In the genomic region with DNA sequence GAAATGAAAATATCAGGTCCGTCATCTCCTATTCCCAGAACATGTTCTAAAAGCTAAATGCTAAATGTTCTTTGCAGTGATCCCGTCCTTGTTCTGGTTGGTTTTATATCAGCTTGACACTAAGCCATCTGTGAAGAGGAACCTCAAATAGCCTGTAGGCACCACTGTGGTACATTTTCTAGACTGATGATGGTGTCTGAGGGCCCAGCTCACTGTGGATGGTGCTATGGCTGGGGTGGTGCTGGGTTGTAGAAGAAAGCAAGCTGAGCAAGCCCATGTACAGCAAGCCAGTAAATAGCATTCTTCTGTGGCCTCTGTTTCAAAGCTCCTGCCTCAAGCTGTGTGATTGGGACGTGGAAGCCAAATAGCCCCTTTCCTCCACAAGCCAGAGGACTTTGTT, we compare ENCODE assay signal across 13 mouse cellular contexts. TPM values are rescaled to one million over a fixed set of nuclear protein-coding genes. Genes with fewer than 3 reads are reported as not detected.
DNase-seq lines count a peak whose midpoint lies in the region; ATAC-seq and TF ChIP-seq lines count a peak whose summit lies in the region.
"Had no signal": no experiment of that assay in that cellular context is flagged by ENCODE, and none has a peak within 500 bp of the region (broad histone marks: within the 10 kb centered on the region; RNA-seq: fewer than 3 reads in every experiment).

No protein-coding gene starts in this region.

- WGBS in forebrain, embryonic 13.5 days, result 77% methylated on average over 3 of the region's 3 CpGs
- WGBS in forebrain, embryonic 11.5 days, result 74% methylated on average over 3 of the region's 3 CpGs
- 77% methylated on average over 3 of the region's 3 CpGs for WGBS in liver, embryonic 11.5 days
- 71% methylated on average over 3 of the region's 3 CpGs for WGBS in liver, postnatal 0 days (ENCODE audit: insufficient replicate concordance)
- 62% methylated on average over 3 of the region's 3 CpGs for WGBS in hindbrain, embryonic 16.5 days
- WGBS in midbrain, embryonic 15.5 days, result 72% methylated on average over 3 of the region's 3 CpGs

- no peaks in the 10 kb centered on the region; the same call in 1 of the 2 replicates for H3K9me3 ChIP-seq in forebrain, embryonic 13.5 days (replicated peaks)
- H3K9me3 ChIP-seq in forebrain, embryonic 11.5 days (ENCODE audit: control insufficient read depth, low read length), result no peaks in the 10 kb centered on the region
- no peaks in the 10 kb centered on the region for H3K9me3 ChIP-seq in liver, embryonic 11.5 days (ENCODE audit: control insufficient read depth, low read length)
- H3K9me3 ChIP-seq in liver, postnatal 0 days (ENCODE audit: low read length), result no peaks in the 10 kb centered on the region
- no peaks in the 10 kb centered on the region for H3K9me3 ChIP-seq in hindbrain, embryonic 16.5 days (ENCODE audit: control insufficient read depth, low read length)
- no peaks in the 10 kb centered on the region for H3K9me3 ChIP-seq in midbrain, embryonic 15.5 days

- peak overlapping the region; percentile 36; the same call in 1 of the 2 replicates for H3K4me3 ChIP-seq in forebrain, embryonic 13.5 days
- H3K4me3 ChIP-seq in forebrain, embryonic 11.5 days (ENCODE audit: low read depth, low read length), result no peak overlapping the region; the same call in 1 of the 2 replicates
- H3K4me3 ChIP-seq in liver, embryonic 11.5 days (ENCODE audit: low read depth, low read length), result no peak overlapping the region
- no peak overlapping the region for H3K4me3 ChIP-seq in liver, postnatal 0 days (ENCODE audit: low read depth, low read length)
- peak overlapping the region; percentile 45 for H3K4me3 ChIP-seq in hindbrain, embryonic 16.5 days (ENCODE audit: low read length)
- H3K4me3 ChIP-seq in midbrain, embryonic 15.5 days, result no peak overlapping the region

- no peaks in the 10 kb centered on the region for H3K36me3 ChIP-seq in forebrain, embryonic 13.5 days (ENCODE audit: poor library complexity, severe bottlenecking)
- no peaks in the 10 kb centered on the region for H3K36me3 ChIP-seq in forebrain, embryonic 11.5 days (ENCODE audit: control insufficient read depth, insufficient read depth, low read length)
- H3K36me3 ChIP-seq in liver, embryonic 11.5 days (ENCODE audit: control insufficient read depth, insufficient read depth, low read length), result no peaks in the 10 kb centered on the region
- no peaks in the 10 kb centered on the region for H3K36me3 ChIP-seq in liver, postnatal 0 days (replicated peaks; ENCODE audit: insufficient read depth, low read length)
- H3K36me3 ChIP-seq in hindbrain, embryonic 16.5 days (ENCODE audit: control insufficient read depth, insufficient read depth, low read length), result no peaks in the 10 kb centered on the region
- no peaks in the 10 kb centered on the region for H3K36me3 ChIP-seq in midbrain, embryonic 15.5 days (replicated peaks)

- DNase-seq in forebrain, embryonic 11.5 days (ENCODE audit: low spot score), result no peak
- DNase-seq in liver, embryonic 11.5 days (ENCODE audit: low spot score), result no peak
- DNase-seq in liver, postnatal 0 days, result no peak
- DNase-seq in left cerebral cortex, adult 11 months (ENCODE audit: low spot score), result no peak
- no peak for DNase-seq in adrenal gland, postnatal 10 days

- peaks cover 8% of the 10 kb centered on the region for H3K4me1 ChIP-seq in forebrain, embryonic 13.5 days
- no peaks in the 10 kb centered on the region for H3K4me1 ChIP-seq in forebrain, embryonic 11.5 days (replicated peaks; ENCODE audit: control insufficient read depth, insufficient read depth, low read length)
- H3K4me1 ChIP-seq in liver, embryonic 11.5 days (replicated peaks; ENCODE audit: control insufficient read depth, insufficient read depth, low read length), result no peaks in the 10 kb centered on the region
- no peaks in the 10 kb centered on the region for H3K4me1 ChIP-seq in liver, postnatal 0 days (ENCODE audit: insufficient read depth)
- peaks cover 7% of the 10 kb centered on the region for H3K4me1 ChIP-seq in hindbrain, embryonic 16.5 days (ENCODE audit: control insufficient read depth, insufficient read depth, low read depth, low read length)
- peaks cover 5% of the 10 kb centered on the region; the same call in 1 of the 2 replicates for H3K4me1 ChIP-seq in midbrain, embryonic 15.5 days

- TF ChIP-seq CTCF in liver, postnatal 0 days (IDR thresholded peaks at IDR 0.05; ENCODE audit: low read depth), result no peak

- peak overlapping the region; percentile 54 for H3K4me2 ChIP-seq in forebrain, embryonic 13.5 days
- no peak overlapping the region for H3K4me2 ChIP-seq in forebrain, embryonic 11.5 days (ENCODE audit: low read depth, low read length, severe bottlenecking)
- peak overlapping the region; percentile 59 for H3K4me2 ChIP-seq in liver, embryonic 11.5 days
- H3K4me2 ChIP-seq in liver, postnatal 0 days (ENCODE audit: low read depth, low read length), result no peak overlapping the region
- peak overlapping the region; percentile 54 for H3K4me2 ChIP-seq in hindbrain, embryonic 16.5 days (ENCODE audit: low read length)
- H3K4me2 ChIP-seq in midbrain, embryonic 15.5 days, result peak overlapping the region; percentile 43

- peak; percentile 28; the same call in 1 of the 2 replicates for ATAC-seq in forebrain, embryonic 13.5 days
- ATAC-seq in forebrain, embryonic 11.5 days (replicated peaks; ENCODE audit: low FRiP score), result no peak
- no peak for ATAC-seq in liver, embryonic 11.5 days (replicated peaks; ENCODE audit: low FRiP score)
- ATAC-seq in liver, postnatal 0 days, result no peak
- peak; percentile 24; the same call in 1 of the 2 replicates for ATAC-seq in hindbrain, embryonic 16.5 days
- ATAC-seq in midbrain, embryonic 15.5 days (replicated peaks), result peak; percentile 53; the same call in 1 of the 2 replicates

- no peak for TF ChIP-seq EP300 in liver, postnatal 0 days (IDR thresholded peaks at IDR 0.05; ENCODE audit: low read depth)

- peaks cover 3% of the 10 kb centered on the region; the same call in 1 of the 2 replicates for H3K27me3 ChIP-seq in forebrain, embryonic 13.5 days
- no peaks in the 10 kb centered on the region for H3K27me3 ChIP-seq in forebrain, embryonic 11.5 days (ENCODE audit: control insufficient read depth, insufficient read depth, low read length)
- no peaks in the 10 kb centered on the region for H3K27me3 ChIP-seq in liver, embryonic 11.5 days (replicated peaks; ENCODE audit: control insufficient read depth, insufficient read depth, low read length)
- 0 out of 2 replicates have a peak, but pooled peaks cover 3% of the 10 kb centered on the region for H3K27me3 ChIP-seq in liver, postnatal 0 days (ENCODE audit: insufficient read depth, low read length)
- H3K27me3 ChIP-seq in hindbrain, embryonic 16.5 days (replicated peaks; ENCODE audit: control insufficient read depth, insufficient read depth, low read length), result no peaks in the 10 kb centered on the region
- H3K27me3 ChIP-seq in midbrain, embryonic 15.5 days (replicated peaks), result no peaks in the 10 kb centered on the region

- H3K9ac ChIP-seq in forebrain, embryonic 13.5 days, result 0 out of 2 replicates have a peak overlapping the region, but pooled peaks have one; percentile 16
- no peak overlapping the region for H3K9ac ChIP-seq in forebrain, embryonic 11.5 days (ENCODE audit: low read length)
- H3K9ac ChIP-seq in liver, embryonic 11.5 days (ENCODE audit: low read depth, low read length), result no peak overlapping the region
- no peak overlapping the region for H3K9ac ChIP-seq in liver, postnatal 0 days (replicated peaks)
- H3K9ac ChIP-seq in hindbrain, embryonic 16.5 days (ENCODE audit: low read depth, low read length), result no peak overlapping the region
- no peak overlapping the region; the same call in 1 of the 2 replicates for H3K9ac ChIP-seq in midbrain, embryonic 15.5 days

- no peak overlapping the region for H3K27ac ChIP-seq in forebrain, embryonic 13.5 days
- no peak overlapping the region for H3K27ac ChIP-seq in forebrain, embryonic 11.5 days (ENCODE audit: low read depth, low read length)
- no peak overlapping the region for H3K27ac ChIP-seq in liver, embryonic 11.5 days (ENCODE audit: low read depth, low read length)
- no peak overlapping the region for H3K27ac ChIP-seq in liver, postnatal 0 days (ENCODE audit: low read depth)
- peak overlapping the region; percentile 40 for H3K27ac ChIP-seq in hindbrain, embryonic 16.5 days (ENCODE audit: low read depth, low read length)
- H3K27ac ChIP-seq in midbrain, embryonic 15.5 days, result peak overlapping the region; percentile 60

RNA-seq across cellular contexts. Expression of a gene that starts 13.3 kb away (rescaled TPM):
- 1.2 and 1.4 TPM in 2 replicates for polyA plus RNA-seq in forebrain, embryonic 13.5 days (2015; fragmentation: Nextera tagmentation; extraction: Ambion mirVana)
- 0.40 and 0.76 TPM in 2 replicates for polyA plus RNA-seq in forebrain, embryonic 11.5 days (2014; fragmentation: Nextera tagmentation; extraction: Ambion mirVana)
- 0.51 and 0.53 TPM in 2 replicates for polyA plus RNA-seq in liver, embryonic 11.5 days (2014; fragmentation: Nextera tagmentation; extraction: Ambion mirVana)
- polyA plus RNA-seq in liver, postnatal 0 days (2015; fragmentation: Nextera tagmentation; extraction: Ambion mirVana), result 0.15 and 0.38 TPM in 2 replicates
- 0.90 and 1.7 TPM in 2 replicates for polyA plus RNA-seq in hindbrain, embryonic 16.5 days (2015; fragmentation: Nextera tagmentation; extraction: Ambion mirVana)
- polyA plus RNA-seq in midbrain, embryonic 15.5 days (2015; fragmentation: Nextera tagmentation; extraction: Ambion mirVana), result 1.6 and 1.8 TPM in 2 replicates
- total RNA-seq in adrenal gland, postnatal 10 days (2021), result 1 to 10 TPM in 1 of 2 experiments, not detected in 1; 1.1 TPM
- total RNA-seq: adrenal gland, adult 18-20 months; gastrocnemius, adult 8-10 months; layer of hippocampus, adult 18-20 months had no signal

RNA-seq across cellular contexts. Expression of a gene that starts 13.9 kb away (rescaled TPM):
- polyA plus RNA-seq in forebrain, embryonic 13.5 days (2015; fragmentation: Nextera tagmentation; extraction: Ambion mirVana), result 62.8 and 62.9 TPM in 2 replicates
- polyA plus RNA-seq in forebrain, embryonic 11.5 days (2014; fragmentation: Nextera tagmentation; extraction: Ambion mirVana), result 65.3 and 67.0 TPM in 2 replicates
- polyA plus RNA-seq in liver, embryonic 11.5 days (2014; fragmentation: Nextera tagmentation; extraction: Ambion mirVana), result 84.9 and 87.3 TPM in 2 replicates
- polyA plus RNA-seq in liver, postnatal 0 days (2015; fragmentation: Nextera tagmentation; extraction: Ambion mirVana), result 27.4 and 28.7 TPM in 2 replicates
- 63.7 and 64.5 TPM in 2 replicates for polyA plus RNA-seq in hindbrain, embryonic 16.5 days (2015; fragmentation: Nextera tagmentation; extraction: Ambion mirVana)
- 56.7 and 57.8 TPM in 2 replicates for polyA plus RNA-seq in midbrain, embryonic 15.5 days (2015; fragmentation: Nextera tagmentation; extraction: Ambion mirVana)
- total RNA-seq in adrenal gland, postnatal 10 days (2021), result 10 to 100 TPM; 94.5 to 97.7 TPM

RNA-seq across cellular contexts. Expression of a gene that starts 21.0 kb away (rescaled TPM):
- 320 and 332 TPM in 2 replicates for polyA plus RNA-seq in forebrain, embryonic 13.5 days (2015; fragmentation: Nextera tagmentation; extraction: Ambion mirVana)
- polyA plus RNA-seq in forebrain, embryonic 11.5 days (2014; fragmentation: Nextera tagmentation; extraction: Ambion mirVana), result 137 and 149 TPM in 2 replicates
- 2.9 and 3.8 TPM in 2 replicates for polyA plus RNA-seq in liver, embryonic 11.5 days (2014; fragmentation: Nextera tagmentation; extraction: Ambion mirVana)
- 0.04 and 0.06 TPM in 2 replicates for polyA plus RNA-seq in liver, postnatal 0 days (2015; fragmentation: Nextera tagmentation; extraction: Ambion mirVana)
- 184 and 191 TPM in 2 replicates for polyA plus RNA-seq in hindbrain, embryonic 16.5 days (2015; fragmentation: Nextera tagmentation; extraction: Ambion mirVana)
- polyA plus RNA-seq in midbrain, embryonic 15.5 days (2015; fragmentation: Nextera tagmentation; extraction: Ambion mirVana), result 320 and 350 TPM in 2 replicates
- 10 to 100 TPM; 17.0 to 30.7 TPM for total RNA-seq in adrenal gland, postnatal 10 days (2021)
- total RNA-seq: gastrocnemius, adult 8-10 months; liver, adult 2 months had no signal
- polyA plus RNA-seq: liver, adult 2 months had no signal

RNA-seq across cellular contexts. Expression of a gene that starts 23.1 kb away (rescaled TPM):
- polyA plus RNA-seq in forebrain, embryonic 13.5 days (2015; fragmentation: Nextera tagmentation; extraction: Ambion mirVana), result 20.2 and 22.8 TPM in 2 replicates
- polyA plus RNA-seq in forebrain, embryonic 11.5 days (2014; fragmentation: Nextera tagmentation; extraction: Ambion mirVana), result 12.8 and 15.5 TPM in 2 replicates
- polyA plus RNA-seq in liver, embryonic 11.5 days (2014; fragmentation: Nextera tagmentation; extraction: Ambion mirVana), result 0.53 TPM in 1 of 2 replicates, not detected in the other
- 0.34 TPM in 1 of 2 replicates, not detected in the other for polyA plus RNA-seq in liver, postnatal 0 days (2015; fragmentation: Nextera tagmentation; extraction: Ambion mirVana)
- polyA plus RNA-seq in hindbrain, embryonic 16.5 days (2015; fragmentation: Nextera tagmentation; extraction: Ambion mirVana), result 14.0 and 17.8 TPM in 2 replicates
- polyA plus RNA-seq in midbrain, embryonic 15.5 days (2015; fragmentation: Nextera tagmentation; extraction: Ambion mirVana), result 20.1 and 21.3 TPM in 2 replicates
- 1 to 10 TPM; 3.2 to 5.2 TPM for total RNA-seq in adrenal gland, postnatal 10 days (2021)
- total RNA-seq: liver, adult 2 months had no signal
- polyA plus RNA-seq: inflammation-experienced regulatory T-cells, adult 6 months; liver, adult 2 months had no signal

RNA-seq across cellular contexts. Expression of a gene that starts 44.0 kb away (rescaled TPM):
- polyA plus RNA-seq in forebrain, embryonic 13.5 days (2015; fragmentation: Nextera tagmentation; extraction: Ambion mirVana), result 66.4 and 69.5 TPM in 2 replicates
- polyA plus RNA-seq in forebrain, embryonic 11.5 days (2014; fragmentation: Nextera tagmentation; extraction: Ambion mirVana), result 55.0 and 57.5 TPM in 2 replicates
- polyA plus RNA-seq in liver, embryonic 11.5 days (2014; fragmentation: Nextera tagmentation; extraction: Ambion mirVana), result 10.4 and 11.4 TPM in 2 replicates
- polyA plus RNA-seq in liver, postnatal 0 days (2015; fragmentation: Nextera tagmentation; extraction: Ambion mirVana), result 7.1 and 7.7 TPM in 2 replicates
- polyA plus RNA-seq in hindbrain, embryonic 16.5 days (2015; fragmentation: Nextera tagmentation; extraction: Ambion mirVana), result 51.1 and 54.8 TPM in 2 replicates
- 47.8 and 53.2 TPM in 2 replicates for polyA plus RNA-seq in midbrain, embryonic 15.5 days (2015; fragmentation: Nextera tagmentation; extraction: Ambion mirVana)
- 10 to 100 TPM in 1 of 2 experiments, 1 to 10 TPM in 1; 9.7 to 12.1 TPM for total RNA-seq in adrenal gland, postnatal 10 days (2021)

Comparison
In these comparisons a context has a peak if more than half of its experiments do, and no peak if none do; other contexts are left out.
1. ATAC-seq: peak in forebrain, embryonic 13.5 days (single experiment), hindbrain, embryonic 16.5 days (single experiment) and midbrain, embryonic 15.5 days (single experiment); none in forebrain, embryonic 11.5 days (single experiment), liver, embryonic 11.5 days (single experiment) and liver, postnatal 0 days (single experiment).
2. H3K4me2 ChIP-seq: peak in forebrain, embryonic 13.5 days (single experiment), liver, embryonic 11.5 days (single experiment), hindbrain, embryonic 16.5 days (single experiment) and midbrain, embryonic 15.5 days (single experiment); none in forebrain, embryonic 11.5 days (single experiment) and liver, postnatal 0 days (single experiment).
3. H3K4me3 ChIP-seq: peak in forebrain, embryonic 13.5 days (single experiment) and hindbrain, embryonic 16.5 days (single experiment); none in forebrain, embryonic 11.5 days (single experiment), liver, embryonic 11.5 days (single experiment), liver, postnatal 0 days (single experiment) and midbrain, embryonic 15.5 days (single experiment).
4. H3K27ac ChIP-seq: peak in hindbrain, embryonic 16.5 days (single experiment) and midbrain, embryonic 15.5 days (single experiment); none in forebrain, embryonic 13.5 days (single experiment), forebrain, embryonic 11.5 days (single experiment), liver, embryonic 11.5 days (single experiment) and liver, postnatal 0 days (single experiment).
5. RNA of a gene that starts 21.0 kb away (polyA plus RNA-seq): 320 to 350 TPM in midbrain, embryonic 15.5 days, 320 to 332 TPM in forebrain, embryonic 13.5 days, 184 to 191 TPM in hindbrain, embryonic 16.5 days and 137 to 149 TPM in forebrain, embryonic 11.5 days; 2.9 to 3.8 TPM in liver, embryonic 11.5 days and 0.04 to 0.06 TPM in liver, postnatal 0 days; every median in the first group is over 10 times any median in the second.